Mouse (Mus musculus) midbrain, embryonic 12.5 days (tissue): ENCODE results near the gene Tspan1. TPM values are rescaled to one million over a fixed set of nuclear protein-coding genes. Genes with fewer than 3 reads are reported as not detected.
A peak's percentile ranks its signal among the peaks of the same experiment; 100 is the strongest.

Source experiments
- ATAC-seq: fragments of 200-750 bp; cut with Nextera tagmentation; 2 replicates; pipeline ENCODE4 v1.8.0; 2017; ENCODE audit warnings: low read depth, moderate TSS enrichment, moderate library complexity; ENCODE audit not compliant: low FRiP score
- H3K27ac ChIP-seq: fragments of 300-500 bp; sonication (generic); replicated peaks from 2 replicates; pipeline ENCODE4 v1.5.1; 2016; ENCODE audit warnings: mild to moderate bottlenecking
- H3K27me3 ChIP-seq: fragments of 300-500 bp; sonication (generic); 2 replicates; pipeline ENCODE4 v1.6.1; 2016; ENCODE audit warnings: mild to moderate bottlenecking
- H3K36me3 ChIP-seq: fragments of 300-500 bp; sonication (generic); 2 replicates; pipeline ENCODE4 v1.6.1; 2016
- H3K4me1 ChIP-seq: fragments of 300-500 bp; sonication (generic); 2 replicates; pipeline ENCODE4 v1.6.1; 2016
- H3K4me2 ChIP-seq: fragments of 300-500 bp; sonication (generic); replicated peaks from 2 replicates; pipeline ENCODE4 v1.6.1; 2016; ENCODE audit warnings: mild to moderate bottlenecking, moderate library complexity
- H3K4me3 ChIP-seq: fragments of 300-500 bp; sonication (generic); 2 replicates; pipeline ENCODE4 v1.5.1; 2016; ENCODE audit warnings: mild to moderate bottlenecking
- H3K9ac ChIP-seq: fragments of 300-500 bp; sonication (generic); replicated peaks from 2 replicates; pipeline ENCODE4 v1.6.1; 2016; ENCODE audit warnings: mild to moderate bottlenecking, moderate library complexity
- H3K9me3 ChIP-seq: fragments of 300-500 bp; sonication (generic); 2 replicates; pipeline ENCODE4 v1.6.1; 2016; ENCODE audit warnings: mild to moderate bottlenecking
- WGBS: fragments of 180-500 bp; shearing (Covaris S2); methylation state at CpG from one replicate; pipeline ENCODE4 v1.1.7; 2016; 5-methylcytosine and 5-hydroxymethylcytosine counted together
- polyA plus RNA-seq: library from polyadenylated mRNA; unstranded; fragments of >200 nt; fragmentation: Nextera tagmentation; extraction: Ambion mirVana; gene quantifications from 2 replicates; pipeline ENCODE4 v1.2.1, GENCODE M21; 2016

Tspan1 gene
- polyA plus RNA-seq, 1 experiment from 2014 or later = 0.09 TPM

- H3K4me3 ChIP-seq = no peak overlapping the region
- H3K27ac ChIP-seq = no peak overlapping the region
- H3K36me3 ChIP-seq = no peaks in the 10 kb centered on the region
- no peaks in the 10 kb centered on the region for H3K27me3 ChIP-seq
- ATAC-seq = no peak
- H3K4me2 ChIP-seq = 0 out of 2 replicates have a peak overlapping the region, but pooled peaks have one; percentile 27
- 38% methylated on average over 5 of the region's 5 CpGs for WGBS
- H3K9me3 ChIP-seq = no peaks in the 10 kb centered on the region
- H3K4me1 ChIP-seq = peaks cover 27% of the 10 kb centered on the region; the same call in 1 of the 2 replicates
- no peak overlapping the region for H3K9ac ChIP-seq
These were observed 9.7 kb upstream of the Tspan1 start for GRCm38 (mm10) chr4:116177140-116177539.

- Histone ChIP-seq H3K36me3 (no peaks in the 10 kb centered on the region), H3K27ac (peak overlapping the region; percentile 56), H3K4me3 (peak overlapping the region; percentile 3; the same call in 1 of the 2 replicates), H3K4me2 (peak overlapping the region; percentile 27), H3K9me3 (no peaks in the 10 kb centered on the region), H3K4me1 (peaks cover 27% of the 10 kb centered on the region; the same call in 1 of the 2 replicates), H3K27me3 (no peaks in the 10 kb centered on the region), H3K9ac (no peak overlapping the region)
- WGBS = 34% methylated on average over 10 of the region's 10 CpGs
- peak; percentile 88 for ATAC-seq
These were observed 9.2 kb upstream of the Tspan1 start for GRCm38 (mm10) chr4:116176543-116176988.

GRCm38 (mm10) chr4:116175711-116176542 is 8.5 kb upstream of the Tspan1 start:
- no peak overlapping the region for H3K9ac ChIP-seq
- H3K4me1 ChIP-seq = peaks cover 27% of the 10 kb centered on the region; the same call in 1 of the 2 replicates
- H3K27me3 ChIP-seq = no peaks in the 10 kb centered on the region
- no peaks in the 10 kb centered on the region for H3K9me3 ChIP-seq
- no peak for ATAC-seq
- peak overlapping the region; percentile 56 for H3K27ac ChIP-seq
- peak overlapping the region; percentile 27; the same call in 1 of the 2 replicates for H3K4me2 ChIP-seq
- no peaks in the 10 kb centered on the region for H3K36me3 ChIP-seq
- WGBS = 75% methylated on average over 7 of the region's 7 CpGs
- H3K4me3 ChIP-seq = no peak overlapping the region

GRCm38 (mm10) chr4:116175136-116175535 is 7.7 kb upstream of the Tspan1 start:
- Histone ChIP-seq H3K9ac (no peak overlapping the region), H3K9me3 (no peaks in the 10 kb centered on the region), H3K4me3 (no peak overlapping the region), H3K4me1 (peaks cover 27% of the 10 kb centered on the region; the same call in 1 of the 2 replicates), H3K27ac (no peak overlapping the region), H3K36me3 (no peaks in the 10 kb centered on the region), H3K27me3 (no peaks in the 10 kb centered on the region), H3K4me2 (no peak overlapping the region)
- ATAC-seq = no peak

GRCm38 (mm10) chr4:116174466-116175116 is 7.2 kb upstream of the Tspan1 start:
- Histone ChIP-seq H3K9me3 (no peaks in the 10 kb centered on the region), H3K4me1 (peaks cover 27% of the 10 kb centered on the region; the same call in 1 of the 2 replicates), H3K4me3 (no peak overlapping the region), H3K27ac (no peak overlapping the region), H3K36me3 (no peaks in the 10 kb centered on the region), H3K27me3 (no peaks in the 10 kb centered on the region), H3K4me2 (no peak overlapping the region), H3K9ac (no peak overlapping the region)
- no peak for ATAC-seq
- WGBS = 38% methylated on average over 6 of the region's 6 CpGs

GRCm38 (mm10) chr4:116173752-116174151 is 6.4 kb upstream of the Tspan1 start:
- 93% methylated on average over 4 of the region's 4 CpGs for WGBS
- no peak overlapping the region for H3K4me2 ChIP-seq
- no peak for ATAC-seq
- H3K9me3 ChIP-seq = no peaks in the 10 kb centered on the region
- H3K4me1 ChIP-seq = peaks cover 27% of the 10 kb centered on the region; the same call in 1 of the 2 replicates
- H3K36me3 ChIP-seq = no peaks in the 10 kb centered on the region
- no peak overlapping the region for H3K4me3 ChIP-seq
- no peak overlapping the region for H3K9ac ChIP-seq
- no peak overlapping the region for H3K27ac ChIP-seq
- no peaks in the 10 kb centered on the region for H3K27me3 ChIP-seq

GRCm38 (mm10) chr4:116173072-116173471 is 5.7 kb upstream of the Tspan1 start, which contains the start of the genes 1700042G07Rik and Gm49337:
TSS of gene 1700042G07Rik (plus strand) at chr4:116173372.
TSS of gene Gm49337 (plus strand) at chr4:116173384.
- no peak for ATAC-seq
- peaks cover 27% of the 10 kb centered on the region; the same call in 1 of the 2 replicates for H3K4me1 ChIP-seq
- H3K4me2 ChIP-seq = no peak within 1 kb of the TSS
- WGBS = 87% methylated on average over 6 of the region's 6 CpGs
- H3K27me3 ChIP-seq = no peaks in the 10 kb centered on the region
- no peaks in the 10 kb centered on the region for H3K9me3 ChIP-seq
- no peaks in the 10 kb centered on the region for H3K36me3 ChIP-seq
- no peak within 1 kb of the TSS for H3K27ac ChIP-seq
- H3K4me3 ChIP-seq = no peak within 1 kb of the TSS
- no peak within 1 kb of the TSS for H3K9ac ChIP-seq

- 0 out of 2 replicates have a peak, but pooled peaks have one; percentile 30 for ATAC-seq
- whole genome bisulfite sequencing = 72% methylated on average over 3 of the region's 3 CpGs
These were observed 1.9 kb upstream of the Tspan1 start for GRCm38 (mm10) chr4:116169353-116169672.

GRCm38 (mm10) chr4:116168617-116169352 is 1.4 kb upstream of the Tspan1 start:
- Histone ChIP-seq H3K36me3 (no peaks in the 10 kb centered on the region), H3K27ac (no peak overlapping the region), H3K9me3 (no peaks in the 10 kb centered on the region), H3K27me3 (no peaks in the 10 kb centered on the region), H3K4me3 (no peak overlapping the region), H3K4me2 (no peak overlapping the region), H3K9ac (no peak overlapping the region), H3K4me1 (no peaks in the 10 kb centered on the region)
- 83% methylated on average over 7 of the region's 8 CpGs for WGBS
- peak; percentile 65; the same call in 1 of the 2 replicates for ATAC-seq

More at GRCm38 (mm10) chr4:116169353-116169672, 1.9 kb upstream of the Tspan1 start:
- H3K9me3 ChIP-seq = no peaks in the 10 kb centered on the region
- no peak overlapping the region for H3K4me2 ChIP-seq
- no peak overlapping the region for H3K4me3 ChIP-seq
- H3K27me3 ChIP-seq = no peaks in the 10 kb centered on the region
- no peaks in the 10 kb centered on the region for H3K36me3 ChIP-seq
- H3K27ac ChIP-seq = no peak overlapping the region
- no peak overlapping the region for H3K9ac ChIP-seq
- H3K4me1 ChIP-seq = peaks cover under 1% of the 10 kb centered on the region; the same call in 1 of the 2 replicates

GRCm38 (mm10) chr4:116165708-116166407 is 1.5 kb downstream of the Tspan1 start:
- H3K27ac ChIP-seq = no peak overlapping the region
- H3K4me1 ChIP-seq = no peaks in the 10 kb centered on the region
- H3K9ac ChIP-seq = no peak overlapping the region
- H3K27me3 ChIP-seq = no peaks in the 10 kb centered on the region
- H3K9me3 ChIP-seq = no peaks in the 10 kb centered on the region
- WGBS = 79% methylated on average over 8 of the region's 8 CpGs
- no peak for ATAC-seq
- no peaks in the 10 kb centered on the region for H3K36me3 ChIP-seq
- no peak overlapping the region for H3K4me2 ChIP-seq
- no peak overlapping the region for H3K4me3 ChIP-seq
